Comparison of ENCODE assay signal across 9 mouse cellular contexts in the genomic region with DNA sequence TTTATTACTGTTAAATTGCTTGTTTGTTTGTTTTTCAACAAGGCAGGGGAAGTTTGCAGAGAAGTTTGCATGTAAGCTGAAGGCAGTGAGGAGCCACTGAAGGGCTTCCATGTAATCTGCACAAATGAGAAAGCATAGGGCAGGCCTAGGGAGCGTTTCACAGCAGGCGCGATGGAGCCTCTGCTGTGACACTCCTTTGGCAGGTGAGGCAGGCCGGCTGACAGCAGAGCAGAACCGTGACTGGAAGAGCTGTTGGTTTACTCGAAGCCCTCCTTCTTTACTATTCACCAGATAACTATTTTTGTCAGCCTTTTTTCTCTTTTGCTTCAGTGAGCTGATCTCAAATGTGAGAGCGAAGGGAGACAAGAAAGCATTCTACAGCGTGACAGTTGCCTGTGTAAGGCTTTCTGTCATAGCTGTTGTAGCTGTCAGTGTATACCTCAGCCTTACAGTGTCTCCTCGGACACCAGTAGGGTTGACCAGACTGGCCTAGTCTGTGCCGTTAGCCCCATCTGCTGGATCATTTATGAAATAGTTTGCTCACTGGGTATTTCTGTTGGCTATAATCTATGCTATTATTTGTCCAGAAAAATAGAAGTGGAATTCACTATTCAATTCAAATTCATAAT.
DNase-seq lines count a peak whose midpoint lies in the region; ATAC-seq and TF ChIP-seq lines count a peak whose summit lies in the region.
"Had no signal": no experiment of that assay in that cellular context is flagged by ENCODE, and none has a peak within 500 bp of the region (broad histone marks: within the 10 kb centered on the region; RNA-seq: fewer than 3 reads in every experiment).

No protein-coding gene starts in this region.

- 62% methylated on average over 10 of the region's 10 CpGs for WGBS in liver, embryonic 12.5 days (ENCODE audit: insufficient replicate concordance)
- 35% methylated on average over 10 of the region's 10 CpGs for WGBS in hindbrain, postnatal 0 days
- WGBS in midbrain, embryonic 13.5 days = 41% methylated on average over 10 of the region's 10 CpGs

- no peak overlapping the region for H3K4me2 ChIP-seq in liver, embryonic 12.5 days
- H3K4me2 ChIP-seq in hindbrain, postnatal 0 days (ENCODE audit: low read depth, low read length) = no peak overlapping the region
- no peak overlapping the region for H3K4me2 ChIP-seq in midbrain, embryonic 13.5 days (replicated peaks)
- H3K4me2 ChIP-seq: embryonic facial prominence, embryonic 15.5 days had no signal

- intact Hi-C loops in left cerebral cortex, postnatal 14 days (cut with DNase I) = loop anchor here (1.0 kb wide), 1 partner anchor 135 kb away; no protein-coding TSS in a partner anchor

- no peaks in the 10 kb centered on the region for H3K27me3 ChIP-seq in liver, embryonic 12.5 days (replicated peaks)
- no peaks in the 10 kb centered on the region for H3K27me3 ChIP-seq in hindbrain, postnatal 0 days (ENCODE audit: insufficient read depth, low read length)
- H3K27me3 ChIP-seq in midbrain, embryonic 13.5 days = no peaks in the 10 kb centered on the region
- H3K27me3 ChIP-seq: embryonic facial prominence, embryonic 15.5 days had no signal

- DNase-seq in liver = peak; percentile 21
- DNase-seq in adrenal gland, postnatal 10 days = peak; percentile 47
- DNase-seq in embryo, embryonic 9.5 days (ENCODE audit: extremely low spot score) = peak; percentile 30
- DNase-seq in hindbrain, postnatal 0 days (ENCODE audit: low spot score) = peak; percentile 84
- peak; percentile 51 to 54 for DNase-seq in left cerebral cortex, postnatal 14 days (ENCODE audit: low spot score in 2 of 2)
- DNase-seq in urinary bladder, postnatal 10 days (ENCODE audit: low spot score) = no peak

- TF ChIP-seq CTCF in hindbrain, postnatal 0 days (IDR thresholded peaks at IDR 0.05; ENCODE audit: low read depth) = peak; percentile 86

- ATAC-seq in liver, embryonic 12.5 days = no peak
- peak; percentile 90 for ATAC-seq in hindbrain, postnatal 0 days
- peak; percentile 94 for ATAC-seq in midbrain, embryonic 13.5 days

- no peaks in the 10 kb centered on the region for H3K4me1 ChIP-seq in liver, embryonic 12.5 days
- no peaks in the 10 kb centered on the region for H3K4me1 ChIP-seq in hindbrain, postnatal 0 days (ENCODE audit: insufficient read depth, low read length)
- no peaks in the 10 kb centered on the region for H3K4me1 ChIP-seq in midbrain, embryonic 13.5 days (replicated peaks)
- H3K4me1 ChIP-seq: embryonic facial prominence, embryonic 15.5 days had no signal

- H3K9ac ChIP-seq in liver, embryonic 12.5 days = no peak overlapping the region
- no peak overlapping the region for H3K9ac ChIP-seq in hindbrain, postnatal 0 days (replicated peaks; ENCODE audit: low read length)
- no peak overlapping the region for H3K9ac ChIP-seq in midbrain, embryonic 13.5 days (replicated peaks)
- H3K9ac ChIP-seq: embryonic facial prominence, embryonic 15.5 days had no signal

- no peak overlapping the region for H3K4me3 ChIP-seq in liver, embryonic 12.5 days
- H3K4me3 ChIP-seq in hindbrain, postnatal 0 days (ENCODE audit: low read length) = no peak overlapping the region
- H3K4me3 ChIP-seq in midbrain, embryonic 13.5 days (replicated peaks) = no peak overlapping the region
- H3K4me3 ChIP-seq: embryonic facial prominence, embryonic 15.5 days had no signal

- H3K36me3 ChIP-seq in liver, embryonic 12.5 days = peaks cover 41% of the 10 kb centered on the region
- H3K36me3 ChIP-seq in hindbrain, postnatal 0 days (ENCODE audit: insufficient read depth, low read length) = peaks cover 6% of the 10 kb centered on the region; the same call in 1 of the 2 replicates
- H3K36me3 ChIP-seq in midbrain, embryonic 13.5 days = peaks cover 9% of the 10 kb centered on the region; the same call in 1 of the 2 replicates

- H3K9me3 ChIP-seq in liver, embryonic 12.5 days (replicated peaks) = no peaks in the 10 kb centered on the region
- no peaks in the 10 kb centered on the region for H3K9me3 ChIP-seq in hindbrain, postnatal 0 days (ENCODE audit: low read length)
- H3K9me3 ChIP-seq in midbrain, embryonic 13.5 days = no peaks in the 10 kb centered on the region
- H3K9me3 ChIP-seq: embryonic facial prominence, embryonic 15.5 days had no signal

- no peak overlapping the region for H3K27ac ChIP-seq in liver, embryonic 12.5 days
- H3K27ac ChIP-seq in hindbrain, postnatal 0 days = no peak overlapping the region
- H3K27ac ChIP-seq in midbrain, embryonic 13.5 days = no peak overlapping the region
- H3K27ac ChIP-seq: embryonic facial prominence, embryonic 15.5 days had no signal
